In genomic region chr15:8279320-8279779, GRCm38 (mm10) we compare ENCODE assay signal across 7 mouse cellular contexts.
DNase-seq lines count a peak whose midpoint lies in the region; ATAC-seq and TF ChIP-seq lines count a peak whose summit lies in the region.

No protein-coding gene starts in this region.

- ATAC-seq in heart, embryonic 12.5 days (ENCODE audit: insufficient number of reproducible peaks, low FRiP score): peak; percentile 71; the same call in 1 of the 2 replicates
- peak; percentile 86 for ATAC-seq in kidney, embryonic 15.5 days (replicated peaks; ENCODE audit: low FRiP score)

- no peaks in the 10 kb centered on the region for H3K4me1 ChIP-seq in E14TG2a.4 (replicated peaks; ENCODE audit: low read depth, low read length)
- no peaks in the 10 kb centered on the region for H3K4me1 ChIP-seq in bone marrow macrophage, adult 2 months (ENCODE audit: control insufficient read depth, insufficient read depth, low read length)
- peaks cover 12% of the 10 kb centered on the region for H3K4me1 ChIP-seq in heart, embryonic 12.5 days (replicated peaks)
- peaks cover 5% of the 10 kb centered on the region for H3K4me1 ChIP-seq in kidney, embryonic 15.5 days

- WGBS in heart, embryonic 12.5 days: 22% methylated on average over 17 of the region's 17 CpGs
- 14% methylated on average over 17 of the region's 17 CpGs for WGBS in kidney, embryonic 15.5 days

- peak overlapping the region; percentile 79 for H3K4me2 ChIP-seq in heart, embryonic 12.5 days
- H3K4me2 ChIP-seq in kidney, embryonic 15.5 days: peak overlapping the region; percentile 73

- H3K27me3 ChIP-seq in E14TG2a.4 (ENCODE audit: insufficient read depth, low read length): no peaks in the 10 kb centered on the region
- H3K27me3 ChIP-seq in heart, embryonic 12.5 days (replicated peaks): no peaks in the 10 kb centered on the region
- H3K27me3 ChIP-seq in kidney, embryonic 15.5 days: no peaks in the 10 kb centered on the region

- no peaks in the 10 kb centered on the region for H3K36me3 ChIP-seq in E14TG2a.4 (ENCODE audit: insufficient read depth, low read length)
- H3K36me3 ChIP-seq in heart, embryonic 12.5 days: no peaks in the 10 kb centered on the region
- peaks cover 5% of the 10 kb centered on the region; the same call in 1 of the 2 replicates for H3K36me3 ChIP-seq in kidney, embryonic 15.5 days

- peak overlapping the region; percentile 28; the same call in 1 of the 2 replicates for H3K9ac ChIP-seq in heart, embryonic 12.5 days
- 0 out of 2 replicates have a peak overlapping the region, but pooled peaks have one; percentile 29 for H3K9ac ChIP-seq in kidney, embryonic 15.5 days

- H3K4me3 ChIP-seq in E14TG2a.4 (replicated peaks; ENCODE audit: low read length): 0 out of 2 replicates have a peak overlapping the region, but pooled peaks have one; percentile 20
- peak overlapping the region; percentile 63 for H3K4me3 ChIP-seq in bone marrow macrophage, adult 2 months (ENCODE audit: insufficient read depth, low read length)
- H3K4me3 ChIP-seq in heart, embryonic 12.5 days: peak overlapping the region; percentile 56
- peak overlapping the region; percentile 48 for H3K4me3 ChIP-seq in kidney, embryonic 15.5 days (replicated peaks)

- no peak for TF ChIP-seq POLR2A in bone marrow macrophage, adult 2 months (IDR thresholded peaks at IDR 0.05; ENCODE audit: borderline replicate concordance, low read depth, low read length)

- no peak for TF ChIP-seq CTCF in E14TG2a.4 (conservative IDR thresholded peaks at IDR 0.05; ENCODE audit: low read length)
- no peak for TF ChIP-seq CTCF in bone marrow macrophage, adult 2 months (IDR thresholded peaks at IDR 0.05; ENCODE audit: low read depth, low read length)

- H3K27ac ChIP-seq in bone marrow macrophage, adult 2 months (ENCODE audit: insufficient read depth, low read depth, low read length): no peak overlapping the region
- no peak overlapping the region; the same call in 1 of the 2 replicates for H3K27ac ChIP-seq in heart, embryonic 12.5 days (ENCODE audit: poor library complexity, severe bottlenecking)
- peak overlapping the region; percentile 32; the same call in 1 of the 2 replicates for H3K27ac ChIP-seq in kidney, embryonic 15.5 days

- DNase-seq in lung, postnatal 25 days (ENCODE audit: low spot score): peak; percentile 1
- DNase-seq in ovary, postnatal 36 days (ENCODE audit: low spot score): peak; percentile 37
- DNase-seq in right cerebral cortex, postnatal 25 days: no peak

- H3K9me3 ChIP-seq in E14TG2a.4 (ENCODE audit: low read length): peaks cover 40% of the 10 kb centered on the region
- H3K9me3 ChIP-seq in heart, embryonic 12.5 days (replicated peaks): peaks cover 5% of the 10 kb centered on the region; the same call in 1 of the 2 replicates
- no peaks in the 10 kb centered on the region for H3K9me3 ChIP-seq in kidney, embryonic 15.5 days (replicated peaks)
